Mouse (Mus musculus) MEL (cell line): ENCODE data around the gene Rps6ka2. TPM values are rescaled to one million over a fixed set of nuclear protein-coding genes. Genes with fewer than 3 reads are reported as not detected.

Experiments used
- DNase-seq: peaks from one replicate; pipeline ENCODE4 v3.0.0; 2011; ENCODE audit warnings: low read depth, low spot score
- H3K27ac ChIP-seq: 2 replicates; pipeline ENCODE4 v1.5.1; 2012; ENCODE audit warnings: low read depth, mild to moderate bottlenecking, control low read depth, low read length, moderate library complexity; ENCODE audit not compliant: control insufficient read depth
- H3K27me3 ChIP-seq, 2 experiments: fragments of 150-350 bp in 1 of 2; sonication (generic) in 1 of 2; 2 replicates each; pipeline ENCODE4 v1.6.1; 2012; ENCODE audit warnings: low read length in 2 of 2, mild to moderate bottlenecking in 2 of 2, improper control_type of control experiment in 1 of 2, moderate library complexity in 1 of 2; ENCODE audit not compliant: insufficient read depth in 2 of 2, control insufficient read depth in 1 of 2
- H3K36me3 ChIP-seq, 2 experiments: 2 replicates each; pipeline ENCODE4 v1.6.1; 2012 to 2014; ENCODE audit warnings: low read length in 2 of 2, improper control_type of control experiment in 1 of 2, inconsistent platforms in 1 of 2, mild to moderate bottlenecking in 1 of 2; ENCODE audit not compliant: insufficient read depth in 2 of 2, control insufficient read depth in 1 of 2
- H3K4me1 ChIP-seq, 2 experiments: fragments of 150-350 bp in 1 of 2; sonication (generic) in 1 of 2; 2 replicates each; pipeline ENCODE4 v1.6.1; 2012; ENCODE audit warnings: low read length in 2 of 2, improper control_type of control experiment in 1 of 2, mild to moderate bottlenecking in 1 of 2; ENCODE audit not compliant: insufficient read depth in 2 of 2, control insufficient read depth in 1 of 2
- H3K4me3 ChIP-seq, 2 experiments: fragments of 150-350 bp in 1 of 2; sonication (generic) in 1 of 2; 2 replicates each; pipeline ENCODE4 v1.5.1; 2012; ENCODE audit warnings: low read depth in 2 of 2, low read length in 2 of 2, mild to moderate bottlenecking in 2 of 2, moderate library complexity in 2 of 2, control low read depth in 1 of 2, improper control_type of control experiment in 1 of 2; ENCODE audit not compliant: control insufficient read depth in 1 of 2, insufficient read depth in 1 of 2
- H3K79me2 ChIP-seq: 2 replicates; pipeline ENCODE4 v1.6.1; 2012; ENCODE audit warnings: mild to moderate bottlenecking, low read length, moderate library complexity; ENCODE audit not compliant: control insufficient read depth, poor library complexity, insufficient read depth
- H3K9ac ChIP-seq: 2 replicates; pipeline ENCODE4 v1.6.1; 2012; ENCODE audit warnings: low read depth, mild to moderate bottlenecking, control low read depth, low read length, moderate library complexity; ENCODE audit not compliant: control insufficient read depth, poor library complexity, severe bottlenecking
- H3K9me3 ChIP-seq: fragments of 150-350 bp; sonication (generic); replicated peaks from 2 replicates; pipeline ENCODE4 v1.6.1; 2012; ENCODE audit warnings: mild to moderate bottlenecking, low read length, improper control_type of control experiment, moderate library complexity; ENCODE audit not compliant: insufficient read depth
- BHLHE40 ChIP-seq: IDR thresholded peaks from 2 replicates; pipeline ENCODE4 v1.6.1; 2012; ENCODE audit warnings: low read depth, mild to moderate bottlenecking, inconsistent platforms, low read length, improper control_type of control experiment, borderline replicate concordance
- E2F4 ChIP-seq: IDR thresholded peaks from 2 replicates; pipeline ENCODE4 v1.6.1; 2011; ENCODE audit warnings: low read depth, low read length, improper control_type of control experiment, borderline replicate concordance
- ETS1 ChIP-seq: IDR thresholded peaks from 2 replicates; pipeline ENCODE4 v1.6.1; 2012; ENCODE audit warnings: low read depth, mild to moderate bottlenecking, inconsistent platforms, low read length, improper control_type of control experiment, moderate library complexity
- GATA1 ChIP-seq: IDR thresholded peaks from 2 replicates; pipeline ENCODE4 v1.6.1; 2011; ENCODE audit warnings: low read depth, low read length, improper control_type of control experiment
- MEF2A ChIP-seq: IDR thresholded peaks from 2 replicates; pipeline ENCODE4 v1.6.1; 2014; ENCODE audit warnings: low read depth, mild to moderate bottlenecking, inconsistent platforms, low read length, improper control_type of control experiment; ENCODE audit not compliant: poor library complexity, insufficient replicate concordance, severe bottlenecking; ENCODE audit errors: extremely low read depth
- NRF1 ChIP-seq: IDR thresholded peaks from 2 replicates; pipeline ENCODE4 v1.6.1; 2014; ENCODE audit warnings: low read depth, mild to moderate bottlenecking, inconsistent platforms, low read length, improper control_type of control experiment, moderate library complexity; ENCODE audit not compliant: poor library complexity, insufficient read depth, severe bottlenecking
- POLR2AphosphoS2 ChIP-seq: IDR thresholded peaks from 2 replicates; pipeline ENCODE4 v1.6.1; 2011; ENCODE audit warnings: low read length, improper control_type of control experiment
- POLR2AphosphoS5 ChIP-seq: IDR thresholded peaks from 2 replicates; pipeline ENCODE4 v1.6.1; 2012; ENCODE audit warnings: low read depth, borderline replicate concordance, mild to moderate bottlenecking, inconsistent platforms, low read length, moderate library complexity, mixed read lengths
- TAL1 ChIP-seq: IDR thresholded peaks from 2 replicates; pipeline ENCODE4 v1.6.1; 2012; ENCODE audit warnings: mild to moderate bottlenecking, inconsistent platforms, low read length, moderate library complexity, mixed read lengths
- TCF12 ChIP-seq: IDR thresholded peaks from 2 replicates; pipeline ENCODE4 v1.6.1; 2014; ENCODE audit warnings: low read depth, mild to moderate bottlenecking, inconsistent platforms, low read length, improper control_type of control experiment, moderate library complexity
- USF1 ChIP-seq: IDR thresholded peaks from 2 replicates; pipeline ENCODE4 v1.6.1; 2014; ENCODE audit warnings: low read depth, mild to moderate bottlenecking, inconsistent platforms, low read length, improper control_type of control experiment, moderate library complexity
- ZKSCAN1 ChIP-seq: IDR thresholded peaks from 2 replicates; pipeline ENCODE4 v1.6.1; 2012; ENCODE audit warnings: low read depth, mild to moderate bottlenecking, inconsistent platforms, low read length, improper control_type of control experiment, moderate library complexity
- ZNF384 ChIP-seq: IDR thresholded peaks from 2 replicates; pipeline ENCODE4 v1.6.1; 2012; ENCODE audit warnings: low read depth, mild to moderate bottlenecking, inconsistent platforms, low read length, improper control_type of control experiment
- polyA plus RNA-seq, 2 experiments: library from polyadenylated mRNA; stranded (reverse) in 1 of 2; unstranded in 1 of 2; fragments of >175 nt in 1 of 2; fragments of >200 nt in 1 of 2; gene quantifications; 2 replicates each; pipeline versions ENCODE4 v1.2.1 to v1.2.4; 2012; ENCODE audit warnings: low replicate concordance in 2 of 2, low read depth in 1 of 2; ENCODE audit not compliant: insufficient read length in 2 of 2, insufficient read depth in 1 of 2, missing spikeins in 1 of 2
- total RNA-seq: library from RNA; depleted of rRNA; stranded (reverse); fragments of 300-350 nt; gene quantifications from 2 replicates; pipeline ENCODE4 v1.2.3, GENCODE M21; 2012

The Rps6ka2 gene
- total and polyA plus RNA-seq, 3 experiments, result 6.0 to 11.2 TPM; not detected in 1

- H3K36me3 ChIP-seq, result no peaks in the 10 kb centered on the region
- no peaks in the 10 kb centered on the region for H3K27me3 ChIP-seq
- no peak overlapping the region for H3K27ac ChIP-seq
- no peaks in the 10 kb centered on the region for H3K9me3 ChIP-seq
- no peak overlapping the region for H3K9ac ChIP-seq
- TF ChIP-seq ETS1 (no peak), BHLHE40 (no peak), POLR2AphosphoS5 (no peak), ZKSCAN1 (no peak), ZNF384 (no peak), USF1 (no peak), GATA1 (no peak), NRF1 (no peak), TCF12 (no peak), MEF2A (no peak), POLR2AphosphoS2 (no peak), E2F4 (no peak)
- H3K4me3 ChIP-seq, result no peak overlapping the region
- no peaks in the 10 kb centered on the region for H3K4me1 ChIP-seq
- H3K79me2 ChIP-seq, result no peaks in the 10 kb centered on the region
- DNase-seq, result no peak
Measured at GRCm38 (mm10) chr17:7204771-7205406, 35.0 kb downstream of the Rps6ka2 start.

GRCm38 (mm10) chr17:7206434-7207145 is 36.7 kb downstream of the Rps6ka2 start:
- H3K27me3 ChIP-seq, result no peaks in the 10 kb centered on the region
- H3K36me3 ChIP-seq, result no peaks in the 10 kb centered on the region
- H3K9ac ChIP-seq, result no peak overlapping the region
- no peaks in the 10 kb centered on the region for H3K4me1 ChIP-seq
- no peak overlapping the region for H3K4me3 ChIP-seq
- no peaks in the 10 kb centered on the region for H3K79me2 ChIP-seq
- H3K9me3 ChIP-seq, result no peaks in the 10 kb centered on the region
- DNase-seq, result no peak
- no peak for TF ChIP-seq TAL1
- H3K27ac ChIP-seq, result no peak overlapping the region
